Mouse (Mus musculus): ENCODE measurements around the gene Gm45808.

The Gm45808 gene

GRCm38 (mm10) chr7:45451344-45451982 is 35.1 kb downstream of the Gm45808 start:
- DNase-seq (ENCODE audit: low read depth, low spot score) = peak; percentile 89

GRCm38 (mm10) chr7:45449974-45450373 is 36.6 kb downstream of the Gm45808 start:
- DNase-seq (ENCODE audit: low read depth, low spot score) = no peak

GRCm38 (mm10) chr7:45447325-45447990 is 39.2 kb downstream of the Gm45808 start:
- DNase-seq (ENCODE audit: low read depth, low spot score) = peak; percentile 80

GRCm38 (mm10) chr7:45446589-45446988 is 40.0 kb downstream of the Gm45808 start:
- no peak for DNase-seq (ENCODE audit: low read depth, low spot score)

GRCm38 (mm10) chr7:45443526-45444420 is 42.8 kb downstream of the Gm45808 start:
- DNase-seq (ENCODE audit: low read depth, low spot score) = no peak

- peak; percentile 87 for DNase-seq (ENCODE audit: low read depth, low spot score)
Measured at GRCm38 (mm10) chr7:45437521-45438276, 48.9 kb downstream of the Gm45808 start, which contains the start of gene Ruvbl2. Gene Ruvbl2, minus strand, starts transcription at chr7:45438096.

GRCm38 (mm10) chr7:45437046-45437445 is 49.6 kb downstream of the Gm45808 start:
- DNase-seq (ENCODE audit: low read depth, low spot score) = peak; percentile 74

GRCm38 (mm10) chr7:45436444-45436843 is 50.2 kb downstream of the Gm45808 start:
- no peak for DNase-seq (ENCODE audit: low read depth, low spot score)

- DNase-seq (ENCODE audit: low read depth, low spot score) = no peak
Measured at GRCm38 (mm10) chr7:45435038-45435437, 51.6 kb downstream of the Gm45808 start.

- DNase-seq (ENCODE audit: low read depth, low spot score) = peak; percentile 100
Measured at GRCm38 (mm10) chr7:45434203-45435015, 52.2 kb downstream of the Gm45808 start, which contains the start of gene Gys1. Gene Gys1, plus strand, starts transcription at chr7:45434844.

GRCm38 (mm10) chr7:45433835-45434202 is 52.8 kb downstream of the Gm45808 start:
- DNase-seq (ENCODE audit: low read depth, low spot score) = no peak

- DNase-seq (ENCODE audit: low read depth, low spot score) = no peak
Measured at GRCm38 (mm10) chr7:45426556-45426955, 60.1 kb downstream of the Gm45808 start.

GRCm38 (mm10) chr7:45421194-45421593 is 65.4 kb downstream of the Gm45808 start:
- DNase-seq (ENCODE audit: low read depth, low spot score) = no peak

GRCm38 (mm10) chr7:45420615-45420919 is 66.0 kb downstream of the Gm45808 start, which contains the start of gene Lhb:
Gene Lhb, plus strand, starts transcription at chr7:45420820.
- no peak for DNase-seq (ENCODE audit: low read depth, low spot score)

- peak; percentile 88 for DNase-seq (ENCODE audit: low read depth, low spot score)
Measured at GRCm38 (mm10) chr7:45419859-45420614, 66.6 kb downstream of the Gm45808 start.

GRCm38 (mm10) chr7:45417962-45418492 is 68.6 kb downstream of the Gm45808 start:
- no peak for DNase-seq (ENCODE audit: low read depth, low spot score)
